Mouse (Mus musculus) heart, adult 9 months (tissue): Measurements from ENCODE around the gene Gm10309.
A peak's percentile ranks its signal among the peaks of the same experiment; 100 is the strongest.
"Not testable (repeated sequence)": the region's sequence is repeated elsewhere in the genome, so short reads cannot be mapped to it uniquely, and the experiment has no call there.

ENCODE experiments used
- DNase-seq, 2 experiments: peaks; one replicate each; pipeline ENCODE4 v3.0.0; 2022; ENCODE audit warnings: low spot score in 2 of 2

The Gm10309 gene

DNA sequence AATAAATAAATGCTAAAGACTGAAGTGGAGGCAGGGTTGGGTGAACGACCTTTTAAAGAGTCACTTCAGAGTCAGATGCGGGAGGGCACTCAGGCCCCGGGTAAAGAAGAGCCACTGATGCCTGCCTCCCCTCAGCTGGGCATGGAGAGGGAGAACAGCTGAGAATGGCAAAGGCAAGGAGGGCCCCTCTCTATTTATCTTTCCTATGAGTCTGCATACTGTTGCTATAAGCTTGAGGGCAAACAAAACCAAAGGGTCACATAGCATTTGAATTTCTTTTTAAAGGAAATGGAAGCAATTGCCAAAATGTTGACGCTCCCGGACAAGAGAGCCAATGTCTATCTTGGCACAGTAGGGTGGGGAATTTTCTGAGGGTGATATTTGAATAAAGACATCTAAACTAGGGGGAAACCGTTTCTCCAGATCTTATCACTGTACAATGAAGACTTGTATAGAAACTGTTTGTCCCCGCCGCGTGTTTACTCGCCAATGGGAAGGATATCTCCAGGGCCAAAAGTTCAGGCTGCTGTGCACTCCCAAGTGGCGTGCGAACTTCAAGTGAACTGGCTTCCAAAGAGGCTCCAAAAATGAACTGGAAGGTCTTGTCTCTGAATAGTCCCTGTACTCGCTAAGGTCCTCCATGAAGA, 10.1 kb upstream of the Gm10309 start:
- peak in 1 of 2 experiments; percentile 39 for DNase-seq

DNA sequence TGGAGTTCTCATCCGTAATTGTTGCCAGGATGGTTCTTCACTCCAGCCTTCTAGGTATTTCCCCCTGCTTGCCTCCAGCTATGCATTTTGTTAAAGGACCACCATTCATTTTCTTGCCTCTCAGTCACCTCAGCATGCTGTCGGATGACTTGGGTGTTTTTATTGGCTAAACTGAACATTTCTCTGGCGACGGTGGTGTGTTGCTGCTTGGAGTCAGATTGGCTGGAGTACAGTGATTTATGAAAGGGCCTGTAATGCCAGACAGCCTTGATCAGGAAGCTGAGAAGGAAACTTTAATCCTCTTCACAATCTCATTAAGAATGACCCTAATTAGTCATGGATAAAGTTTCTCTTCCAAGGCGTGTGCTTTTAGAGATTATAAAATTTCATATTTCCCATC, 4.8 kb upstream of the Gm10309 start:
- peak in 1 of 2 experiments; percentile 19 for DNase-seq

DNA sequence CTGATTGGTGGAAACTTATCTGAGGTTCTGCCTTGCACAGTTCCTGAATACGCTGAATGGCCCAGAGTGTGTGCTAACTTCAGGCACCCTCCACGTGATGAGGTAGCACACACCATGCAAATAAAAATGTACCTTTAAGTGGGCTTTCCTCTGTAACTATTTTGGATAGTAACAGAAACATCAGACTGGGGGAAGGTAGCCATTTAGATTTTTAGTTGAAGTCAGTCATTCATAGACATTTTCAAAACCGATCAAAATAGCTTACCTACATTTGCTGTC, 3.1 kb upstream of the Gm10309 start:
- no peak for DNase-seq

DNA sequence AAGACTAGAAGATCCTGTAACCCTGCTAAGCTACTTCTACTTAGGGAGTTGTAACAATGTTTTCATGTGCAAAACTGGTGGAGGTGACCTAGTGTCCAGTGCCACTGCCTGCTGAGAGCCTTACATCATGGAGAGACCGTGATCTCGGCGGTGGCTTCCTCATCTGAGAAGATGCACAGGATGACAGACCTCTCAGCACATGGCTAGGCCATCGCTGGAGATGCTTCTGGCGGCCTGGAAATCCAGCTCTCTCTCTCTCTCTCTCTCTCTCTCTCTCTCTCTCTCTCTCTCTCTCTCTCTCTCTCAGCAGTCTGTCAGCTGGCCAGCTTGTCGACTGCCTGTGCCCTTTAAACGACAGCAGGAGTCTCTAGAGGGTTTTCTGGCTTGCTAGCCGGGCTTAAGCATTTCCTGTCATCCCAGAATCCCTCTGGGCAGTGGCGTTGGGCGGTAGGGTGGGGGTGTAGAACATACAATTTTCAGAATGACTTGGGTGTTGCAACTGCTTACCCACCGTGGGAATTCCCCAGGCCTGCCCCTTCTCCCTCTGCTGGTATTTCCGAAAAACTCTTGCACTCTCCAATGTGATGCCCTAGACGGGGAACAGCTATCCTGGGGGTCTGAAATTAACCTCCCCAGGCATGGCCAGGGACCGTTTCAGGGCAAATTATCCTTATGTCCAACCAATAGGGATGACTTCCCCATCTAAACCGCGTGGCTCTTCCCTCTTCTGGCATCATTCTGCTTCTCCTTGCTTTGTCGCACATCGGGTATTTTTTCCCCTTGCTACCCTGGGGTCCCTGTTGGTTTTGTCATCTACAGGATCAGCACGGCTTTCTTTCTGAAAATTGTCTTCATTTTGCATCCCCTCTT, 2.5 kb upstream of the Gm10309 start:
- peak; percentile 65 to 76 for DNase-seq

DNA sequence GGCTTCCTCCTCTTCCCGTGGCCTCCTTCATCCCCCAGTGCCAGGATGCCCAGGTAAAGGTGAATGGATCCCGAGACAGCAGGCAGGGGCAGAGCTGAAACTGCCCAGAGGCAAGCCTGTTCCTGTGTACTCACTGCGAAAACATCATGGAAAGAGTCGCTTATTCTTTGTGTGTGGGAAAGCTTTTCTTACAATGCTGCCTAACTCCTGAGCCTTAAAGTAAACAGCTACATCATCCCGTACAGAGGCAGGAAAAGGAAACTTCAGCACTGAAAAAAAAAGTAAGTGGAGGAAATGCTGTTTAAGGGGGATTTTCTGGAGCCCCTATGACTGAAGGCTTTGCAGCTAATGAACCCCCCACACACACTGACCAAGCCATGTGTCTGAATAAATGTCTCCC, 1.8 kb upstream of the Gm10309 start:
- peak in 1 of 2 experiments; percentile 28 for DNase-seq

DNA sequence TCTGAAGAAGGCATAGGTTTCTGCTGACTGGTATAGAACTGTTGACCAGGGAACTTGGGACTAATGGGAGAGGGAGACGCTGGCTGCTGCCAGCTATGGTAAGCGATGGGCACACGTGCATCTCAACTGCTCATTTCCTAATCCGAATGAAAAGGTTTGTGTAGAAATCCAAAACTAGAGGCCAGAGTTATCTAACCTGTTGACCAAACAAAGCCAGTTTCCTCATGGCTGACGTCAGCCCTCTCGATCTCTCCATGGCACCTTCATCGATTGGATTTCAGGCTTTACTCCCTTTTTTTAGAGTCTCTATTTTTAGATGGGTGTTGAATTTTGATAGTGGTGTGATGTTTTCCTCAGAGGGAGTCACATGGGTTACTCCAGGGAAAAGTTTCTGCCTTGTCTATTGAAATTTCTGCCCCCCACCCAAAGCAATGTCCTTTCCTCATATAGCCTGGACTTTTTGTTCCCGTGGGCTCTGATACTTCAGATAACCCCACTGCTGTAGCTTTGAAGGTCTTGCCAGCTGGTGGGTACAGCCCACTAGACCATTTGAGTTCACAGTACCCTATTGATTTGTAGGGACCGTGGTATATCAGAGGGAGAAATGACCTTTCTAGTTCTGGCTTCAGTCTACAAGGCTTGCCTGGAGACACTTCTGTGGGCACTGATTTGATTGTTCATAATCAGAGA, 1.7 kb downstream of the Gm10309 start:
- DNase-seq: no peak

DNA sequence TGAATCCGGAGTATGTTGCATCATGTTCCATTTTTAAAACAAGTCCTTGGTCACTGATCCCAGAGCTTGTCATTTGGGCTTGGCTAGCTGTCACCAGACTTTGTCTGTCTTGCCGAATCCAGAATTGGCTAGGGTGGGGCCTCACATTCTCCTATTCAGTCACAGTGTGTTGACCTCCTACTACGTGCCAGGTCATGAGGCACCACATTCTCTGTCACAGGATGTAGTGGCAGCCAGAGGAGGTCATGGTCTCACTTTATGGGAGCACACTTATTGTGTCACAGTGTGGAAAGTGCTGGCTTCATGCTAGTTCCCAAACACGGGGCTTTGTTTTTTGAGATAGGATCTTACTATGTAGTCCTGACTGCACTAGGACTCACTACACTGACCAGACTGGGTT, 3.6 kb downstream of the Gm10309 start:
- DNase-seq: no peak

DNA sequence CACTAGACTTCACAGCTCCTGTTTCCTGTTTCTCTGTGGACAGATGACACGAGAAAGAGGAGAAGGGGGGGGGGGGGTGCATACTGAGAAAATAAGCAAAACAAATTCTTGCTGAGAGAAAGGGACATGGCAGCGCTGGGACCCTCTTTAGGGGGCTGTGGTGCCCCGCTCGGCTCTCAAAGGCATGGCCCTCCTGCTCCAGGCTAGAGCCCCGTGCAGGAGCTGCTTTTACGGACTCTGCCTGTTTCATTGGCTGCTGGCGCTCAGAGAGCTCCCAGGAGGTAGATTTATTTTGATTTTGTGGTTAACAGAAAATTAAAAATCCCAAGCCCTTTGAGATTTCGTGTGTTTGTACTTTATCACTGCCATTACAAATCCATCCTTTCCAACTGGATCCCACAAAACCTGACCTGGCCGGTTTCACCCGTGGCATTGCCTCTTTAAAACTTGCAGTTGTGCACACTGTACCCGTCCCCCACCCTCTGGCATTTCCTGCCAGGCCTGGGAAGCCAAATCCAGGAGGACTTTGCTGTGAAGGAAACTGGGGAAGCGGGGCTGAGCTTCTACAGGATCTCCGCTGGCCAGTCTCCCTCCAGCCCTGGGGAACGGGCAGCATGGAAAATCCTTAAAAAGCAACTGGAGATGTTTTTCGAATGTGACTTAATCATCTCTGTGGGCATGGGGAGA, 5.5 kb downstream of the Gm10309 start:
- peak; percentile 42 to 78 for DNase-seq

DNA sequence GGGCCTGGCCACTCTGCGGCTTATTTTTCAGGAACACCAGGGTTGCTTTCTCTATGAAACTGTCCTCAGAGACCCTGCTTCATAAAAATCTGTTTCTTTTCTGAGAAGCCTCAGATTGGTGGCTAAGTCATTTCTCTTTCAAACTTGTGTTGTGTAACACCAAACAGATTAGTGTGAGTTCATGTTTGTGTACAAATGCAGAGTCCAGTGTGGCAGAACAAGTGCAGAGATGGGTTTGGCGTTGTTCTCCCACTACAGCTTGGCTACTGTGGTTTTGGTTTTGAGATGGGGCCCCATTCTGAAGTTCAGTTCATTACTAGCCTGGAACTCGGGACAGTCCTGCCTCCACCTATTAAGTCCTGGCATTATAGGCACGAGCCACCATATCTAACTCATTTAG, 7.7 kb downstream of the Gm10309 start:
- no peak for DNase-seq

DNA sequence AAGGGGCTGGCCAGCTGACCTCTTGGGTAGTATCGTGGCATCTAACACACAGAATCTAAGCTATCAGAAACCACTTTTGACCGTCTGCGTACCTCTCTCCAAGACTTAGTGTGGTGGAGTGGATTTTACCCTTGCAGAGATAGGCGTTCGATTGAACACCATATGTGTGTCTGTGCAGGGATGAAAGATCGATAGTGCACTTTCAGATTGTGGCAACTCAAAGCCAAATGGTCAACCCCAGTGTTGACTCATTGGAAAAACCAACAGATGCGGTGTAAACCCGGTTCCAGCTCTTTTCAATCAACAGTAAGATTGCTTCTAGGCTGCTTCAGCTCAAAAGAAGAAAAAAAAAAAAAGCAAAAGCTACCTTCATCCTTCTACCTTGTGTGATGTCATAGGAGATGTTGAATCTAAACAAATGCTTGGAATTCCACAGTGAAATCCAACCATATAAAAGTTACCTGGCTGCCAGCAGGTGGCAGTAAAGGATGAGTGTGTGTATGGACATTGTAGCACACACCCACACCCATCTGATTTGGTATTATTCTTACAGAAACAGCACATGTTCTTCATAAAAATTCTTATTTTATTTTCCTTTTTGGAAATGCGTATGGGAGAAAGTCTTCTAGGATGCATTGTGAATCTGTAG, 8.8 kb downstream of the Gm10309 start:
- no peak for DNase-seq

DNA sequence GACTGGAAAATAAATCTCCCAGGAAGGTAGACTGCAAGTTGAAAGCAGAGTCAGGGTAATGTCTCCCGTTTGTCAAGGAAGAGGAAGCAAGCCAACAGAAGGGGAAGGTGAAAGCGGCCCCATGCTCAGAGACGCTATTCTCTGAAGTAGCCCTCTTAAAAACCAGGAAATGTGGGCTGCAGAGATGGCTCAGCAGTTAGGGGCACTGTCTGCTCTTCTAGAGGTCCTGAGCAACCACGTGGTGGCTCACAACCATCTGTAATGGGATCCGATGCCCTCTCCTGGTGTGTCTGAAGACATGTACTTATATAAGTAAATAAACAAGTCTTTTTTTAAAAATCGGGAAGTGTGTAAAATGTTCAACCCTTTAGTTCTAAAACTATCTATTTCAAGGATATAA, 10.1 kb downstream of the Gm10309 start:
- DNase-seq: no peak

DNA sequence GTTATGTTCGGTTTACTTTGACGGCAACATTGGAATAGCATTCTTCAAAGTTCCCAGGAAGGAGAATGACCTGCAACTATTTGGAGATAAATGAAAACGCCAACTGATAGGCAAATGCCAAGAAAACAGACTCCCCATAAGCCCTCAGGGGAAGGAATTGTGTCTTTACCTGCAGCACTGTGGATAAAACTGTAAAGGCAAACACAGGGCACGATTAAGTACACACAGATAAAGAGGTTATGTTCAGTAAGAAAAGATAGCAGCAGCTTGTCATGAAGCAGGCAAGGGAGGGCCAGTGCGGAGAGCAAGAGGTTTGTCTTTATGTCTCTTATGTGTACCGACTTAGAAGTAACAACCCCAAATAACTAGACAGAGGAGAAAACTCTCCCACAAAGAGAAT, 10.5 kb downstream of the Gm10309 start:
- no peak for DNase-seq

DNA sequence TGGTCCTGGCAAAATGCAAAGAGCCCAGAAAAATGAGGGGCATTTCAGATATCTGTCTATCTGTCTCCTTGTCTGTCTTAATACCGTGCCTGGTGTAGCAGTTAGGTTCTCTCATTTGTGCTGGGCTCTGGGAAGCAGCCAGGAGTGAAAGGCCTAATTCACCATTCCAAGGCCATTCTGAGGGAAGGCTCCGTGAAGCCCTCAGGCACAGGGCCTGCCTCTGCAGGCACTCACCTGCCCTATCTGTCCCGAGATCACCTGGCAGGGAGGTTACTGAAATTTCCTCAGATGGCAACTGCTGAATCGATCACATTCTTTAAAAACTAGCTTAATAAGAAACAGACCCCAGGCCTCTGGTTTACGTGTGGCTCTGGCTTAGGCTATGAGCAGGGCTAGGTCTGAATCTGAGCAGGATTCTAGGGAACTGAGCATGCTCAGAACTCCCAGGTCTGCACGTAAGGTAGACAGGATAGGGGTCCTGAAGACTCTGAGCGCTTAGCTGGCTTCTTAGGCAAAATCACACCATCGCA, 11.1 kb downstream of the Gm10309 start:
- no peak for DNase-seq

DNA sequence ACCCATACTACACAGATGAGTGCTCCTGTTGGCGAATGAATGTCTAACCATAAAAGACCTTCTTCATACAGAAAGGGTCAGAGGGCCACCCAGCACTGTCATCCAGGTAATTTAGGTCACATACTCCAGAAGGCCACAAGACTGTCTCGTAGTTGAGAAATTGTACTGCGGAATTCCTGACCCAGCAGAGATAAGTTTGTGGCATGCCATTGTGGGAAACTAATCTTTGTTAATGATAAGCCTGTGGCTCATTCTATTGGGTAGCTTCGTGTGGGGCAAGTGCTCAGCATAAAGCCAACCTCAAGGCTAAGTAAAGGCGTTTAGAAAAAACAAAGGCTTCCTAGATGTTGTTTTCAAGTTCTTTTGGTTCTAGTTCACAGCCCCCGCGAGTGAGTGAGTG, 12.7 kb downstream of the Gm10309 start:
- DNase-seq: no peak

DNA sequence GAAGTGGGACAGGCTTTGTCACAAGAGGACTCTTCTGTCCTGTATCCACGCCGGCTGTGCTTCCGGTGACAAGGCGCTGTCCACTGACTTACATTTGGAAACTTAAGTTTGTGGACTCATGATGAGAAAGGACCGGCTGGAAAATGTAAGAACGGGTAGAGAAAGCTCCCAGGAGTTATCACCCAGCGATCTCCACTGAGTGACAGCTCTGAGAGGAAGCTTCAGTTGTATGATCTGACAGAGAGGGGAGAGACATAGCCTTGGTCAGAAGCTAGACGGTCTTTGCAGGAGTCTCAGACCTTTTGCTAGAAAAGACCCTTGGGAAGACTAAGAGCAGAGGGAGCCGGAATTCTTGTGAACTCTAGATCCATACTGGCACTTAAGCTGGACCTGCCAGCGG, 15.2 kb downstream of the Gm10309 start:
- no peak for DNase-seq

DNA sequence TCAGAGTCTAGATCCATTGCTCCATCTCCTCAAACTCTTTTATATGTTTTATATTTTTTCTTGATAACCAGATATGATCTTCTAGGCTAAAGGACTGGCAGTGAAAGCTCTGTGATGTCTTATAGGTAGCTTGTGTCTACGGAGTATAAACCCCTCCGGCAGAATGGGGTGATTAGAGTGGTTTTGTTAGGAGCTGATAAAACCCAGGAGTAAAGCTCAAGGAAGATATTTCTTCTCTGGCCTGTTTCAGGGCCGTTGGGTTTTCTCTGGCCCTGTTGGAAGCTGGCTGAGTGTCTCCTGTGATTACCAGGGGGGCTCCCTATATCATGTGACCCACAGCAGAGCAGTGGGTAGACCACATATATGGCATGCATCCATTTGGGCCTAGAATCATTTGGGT, 17.6 kb downstream of the Gm10309 start:
- no peak for DNase-seq

DNA sequence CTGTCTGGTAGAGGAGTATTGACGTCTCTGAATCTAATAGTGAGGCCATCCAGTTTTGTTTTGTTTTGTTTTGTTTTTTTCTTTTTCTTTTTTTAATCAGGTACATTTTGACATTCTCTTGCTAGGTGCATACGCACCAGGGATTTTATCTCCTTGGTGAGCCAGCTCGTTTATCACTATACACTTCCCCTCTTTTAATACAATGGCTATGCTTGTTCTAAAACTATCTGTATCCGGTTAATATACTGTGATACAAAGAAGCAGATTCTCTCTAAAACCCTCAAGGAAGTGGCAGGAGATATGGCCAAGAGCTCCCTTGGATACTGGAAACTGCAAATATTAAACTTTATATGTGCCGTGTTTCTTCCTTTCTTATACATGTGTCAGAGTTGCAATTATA, 18.4 kb downstream of the Gm10309 start:
- no peak for DNase-seq

DNA sequence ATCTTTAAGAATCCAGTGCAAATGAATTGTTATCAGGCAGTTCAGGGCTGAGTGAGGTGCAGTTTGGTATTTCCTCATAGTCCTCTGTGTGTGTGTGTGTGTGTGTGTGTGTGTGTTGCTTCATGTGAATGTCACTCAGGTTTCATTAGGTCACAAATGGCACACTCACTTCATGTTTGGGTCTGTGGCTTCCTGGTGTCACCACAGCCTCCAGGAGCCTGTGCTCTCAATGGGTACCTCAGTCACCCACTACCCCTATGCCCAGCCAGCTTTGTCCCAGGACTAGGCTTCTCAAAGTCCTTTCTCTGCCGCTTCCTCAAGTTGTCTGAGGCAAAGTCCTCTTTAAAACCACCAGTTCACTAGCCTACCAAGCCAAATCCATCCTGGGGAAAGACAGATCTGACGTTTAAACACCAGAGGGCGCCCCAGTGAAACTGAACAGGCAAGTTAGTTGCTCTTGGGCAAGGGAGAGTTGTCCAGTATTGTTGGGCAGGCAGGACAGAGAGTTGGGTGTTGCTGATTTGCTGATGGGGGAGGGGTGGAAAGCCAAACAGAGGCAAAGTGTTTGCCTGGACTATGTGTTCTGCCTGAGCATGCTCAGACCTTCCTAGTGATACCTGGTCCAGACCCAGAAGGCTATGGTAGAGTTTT, 20.8 kb downstream of the Gm10309 start:
- peak; percentile 71 to 79 for DNase-seq

DNA sequence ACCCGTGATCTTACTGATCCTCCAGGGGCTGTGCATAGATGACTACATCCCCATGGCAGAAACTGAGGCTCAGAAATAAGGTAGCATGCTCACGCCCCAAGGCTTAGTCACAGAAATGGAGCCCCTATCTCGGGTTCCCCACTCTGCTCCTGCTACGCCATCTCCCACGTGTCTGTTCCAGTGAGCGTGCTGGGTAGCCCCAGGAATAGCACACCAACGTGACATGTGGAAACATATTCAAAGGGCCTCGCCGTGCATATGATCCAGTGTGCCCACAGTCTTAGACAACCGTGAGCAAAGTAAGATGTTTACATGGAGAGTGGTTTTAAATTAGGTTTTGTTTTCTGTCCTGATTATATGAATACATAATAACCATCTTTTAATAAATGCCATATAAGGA, 22.4 kb downstream of the Gm10309 start:
- no peak for DNase-seq

DNA sequence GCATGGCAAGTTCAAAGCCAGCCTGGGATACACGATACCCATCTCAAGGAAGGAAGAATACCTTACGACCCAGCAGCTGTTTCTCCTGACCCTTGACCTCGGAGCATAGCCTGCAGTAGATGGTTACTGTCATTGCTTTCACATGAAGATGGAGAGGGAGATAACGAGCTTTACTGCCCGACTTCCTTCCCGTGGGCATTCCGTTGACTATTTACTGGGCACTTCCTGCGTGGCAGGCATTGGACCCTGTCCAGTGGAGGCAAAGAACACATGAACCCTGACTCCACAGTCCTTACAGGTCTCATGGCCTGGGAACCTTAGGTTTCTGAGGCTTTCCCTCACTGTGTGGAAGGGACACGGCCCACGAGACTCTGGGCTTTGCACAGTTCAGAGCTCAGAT, 25.6 kb downstream of the Gm10309 start:
- DNase-seq: no peak

DNA sequence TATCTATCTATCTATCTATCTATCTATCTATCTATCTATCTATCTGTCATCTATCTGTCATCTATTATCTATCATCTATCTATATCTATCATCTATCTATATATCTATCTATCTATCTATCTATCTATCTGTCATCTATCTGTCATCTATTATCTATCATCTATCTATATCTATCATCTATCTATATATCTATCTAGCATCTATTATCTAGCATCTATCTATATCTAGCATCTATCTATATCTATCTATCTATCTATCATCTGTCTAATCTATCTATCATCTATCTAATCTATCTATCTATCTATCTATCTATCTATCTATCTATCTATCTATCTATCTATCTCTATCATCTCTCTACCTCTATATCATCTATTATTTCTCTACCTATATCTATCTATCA, 27.6 kb downstream of the Gm10309 start:
- DNase-seq: not testable (repeated sequence)
